Mouse (Mus musculus): ENCODE results near the gene Rab3a.

DNA sequence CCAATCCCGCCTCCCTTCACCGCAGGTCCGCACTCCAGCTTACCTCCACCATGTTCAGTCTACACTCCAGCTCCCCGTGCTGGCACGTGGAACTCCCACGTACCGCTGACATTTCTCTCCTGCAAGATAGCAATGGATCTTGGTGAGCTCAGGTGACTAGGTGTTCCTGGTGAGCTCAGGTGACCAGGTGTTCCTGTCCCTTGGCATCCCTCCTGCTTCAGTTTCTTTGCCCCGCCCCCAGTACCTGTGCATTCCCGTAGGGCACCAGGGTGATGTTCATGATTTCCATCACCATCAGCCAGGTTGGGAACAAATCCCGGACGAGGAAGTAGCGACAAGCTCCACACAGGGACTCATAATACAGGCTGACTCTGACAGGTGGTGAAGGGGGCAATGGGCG is 10.2 kb downstream of the Rab3a start:
- no peak for TF ChIP-seq POLR2A (IDR thresholded peaks at IDR 0.05; ENCODE audit: insufficient read length, low read depth)
- no peak for TF ChIP-seq TCF12 (IDR thresholded peaks at IDR 0.05; ENCODE audit: insufficient read depth, poor library complexity, severe bottlenecking)
- TF ChIP-seq SRF (IDR thresholded peaks at IDR 0.05; ENCODE audit: control insufficient read depth, insufficient read length, low read depth) = no peak
- no peak for TF ChIP-seq MYOD1 (IDR thresholded peaks at IDR 0.05; ENCODE audit: control insufficient read depth in 1 of 3, insufficient read length in 2 of 3, low read depth in 2 of 3)
- no peak for TF ChIP-seq USF1 (IDR thresholded peaks at IDR 0.05; ENCODE audit: low read depth)
- TF ChIP-seq MAX (IDR thresholded peaks at IDR 0.05; ENCODE audit: low read depth) = no peak
- TF ChIP-seq TCF3 (IDR thresholded peaks at IDR 0.05; ENCODE audit: insufficient read length, low read depth) = no peak

All from myocyte (in vitro differentiated cells).